Mouse (Mus musculus) left cerebral cortex, adult 11 months (tissue): ENCODE measurements around the gene Cp.
"Not testable (repeated sequence)": the region's sequence is repeated elsewhere in the genome, so short reads cannot be mapped to it uniquely, and the experiment has no call there.

Experiments
- DNase-seq: peaks from one replicate; pipeline ENCODE4 v3.0.0; 2022; ENCODE audit warnings: low spot score

The Cp gene

GRCm38 (mm10) chr3:20007275-20007674 is 50.4 kb downstream of the Cp start:
- DNase-seq: no peak

- no peak for DNase-seq
Observed at GRCm38 (mm10) chr3:20007759-20008158, 50.9 kb downstream of the Cp start.

GRCm38 (mm10) chr3:20010464-20010863 is 53.6 kb downstream of the Cp start:
- no peak for DNase-seq

GRCm38 (mm10) chr3:20010905-20011304 is 54.1 kb downstream of the Cp start:
- not testable (repeated sequence) for DNase-seq

- no peak for DNase-seq
Observed at GRCm38 (mm10) chr3:20014454-20014853, 57.6 kb downstream of the Cp start.

GRCm38 (mm10) chr3:20018076-20018475 is 61.2 kb downstream of the Cp start:
- DNase-seq: no peak

GRCm38 (mm10) chr3:20023832-20024231 is 67.0 kb downstream of the Cp start:
- DNase-seq: no peak

- no peak for DNase-seq
Observed at GRCm38 (mm10) chr3:20026481-20026880, 69.6 kb downstream of the Cp start.

- DNase-seq: no peak
Observed at GRCm38 (mm10) chr3:20026996-20027689, 70.3 kb downstream of the Cp start.

GRCm38 (mm10) chr3:20027788-20028187 is 70.9 kb downstream of the Cp start:
- no peak for DNase-seq

- no peak for DNase-seq
Observed at GRCm38 (mm10) chr3:20028640-20029039, 71.8 kb downstream of the Cp start.

- DNase-seq: no peak
Observed at GRCm38 (mm10) chr3:20030807-20031206, 74.0 kb downstream of the Cp start.

GRCm38 (mm10) chr3:20033761-20034718 is 77.2 kb downstream of the Cp start:
- DNase-seq: no peak

- peak; percentile 85 for DNase-seq
Observed at GRCm38 (mm10) chr3:20034719-20035404, 78.0 kb downstream of the Cp start, which contains the start of gene Hps3. Gene Hps3 (minus strand): TSS chr3:20035315.

GRCm38 (mm10) chr3:20036069-20036468 is 79.2 kb downstream of the Cp start:
- no peak for DNase-seq

- not testable (repeated sequence) for DNase-seq
Observed at GRCm38 (mm10) chr3:20041461-20041860, 84.6 kb downstream of the Cp start.

- not testable (repeated sequence) for DNase-seq
Observed at GRCm38 (mm10) chr3:20044736-20045135, 87.9 kb downstream of the Cp start.

GRCm38 (mm10) chr3:20057306-20058196 is 100.7 kb downstream of the Cp start, which contains the start of gene Hltf:
Gene Hltf (plus strand): TSS chr3:20057811.
- DNase-seq: peak; percentile 94

- DNase-seq: no peak
Observed at GRCm38 (mm10) chr3:20058197-20058541, 101.3 kb downstream of the Cp start.
